Mouse (Mus musculus) liver, embryonic 14.5 days (tissue): ENCODE data around the gene Fignl1. TPM values are rescaled to one million over a fixed set of nuclear protein-coding genes. Genes with fewer than 3 reads are reported as not detected.

Source experiments
- ATAC-seq: fragments of 200-750 bp; cut with Nextera tagmentation; 2 replicates; pipeline ENCODE4 v1.8.0; 2017; ENCODE audit warnings: moderate number of reproducible peaks, mild to moderate bottlenecking, moderate library complexity; ENCODE audit not compliant: insufficient read depth
- DNase-seq, 3 experiments: peaks; one replicate each; pipeline ENCODE4 v3.0.0-alpha.2; 2012 to 2013; ENCODE audit warnings: low read depth in 3 of 3, low spot score in 3 of 3
- H3K27ac ChIP-seq: fragments of 300-500 bp; sonication (generic); 2 replicates; pipeline ENCODE4 v1.5.1; 2014; ENCODE audit warnings: moderate library complexity, mild to moderate bottlenecking, control low read depth, inconsistent platforms
- H3K27me3 ChIP-seq: fragments of 300-500 bp; sonication (generic); 2 replicates; pipeline ENCODE4 v1.6.1; 2014; ENCODE audit warnings: mild to moderate bottlenecking, low read length, moderate library complexity; ENCODE audit not compliant: control insufficient read depth, insufficient read depth
- H3K36me3 ChIP-seq: fragments of 300-500 bp; sonication (generic); replicated peaks from 2 replicates; pipeline ENCODE4 v1.6.1; 2014; ENCODE audit warnings: low read depth; ENCODE audit not compliant: control insufficient read depth, insufficient read depth
- H3K4me1 ChIP-seq, 2 experiments: fragments of 200-500 bp in 1 of 2; fragments of 300-500 bp in 1 of 2; sonication (generic) in 1 of 2; replicated peaks; 2 replicates each; pipeline ENCODE4 v1.6.1; 2012 to 2014; ENCODE audit warnings: antibody characterized with exemption in 1 of 2, inconsistent platforms in 1 of 2, low read length in 1 of 2; ENCODE audit not compliant: control insufficient read depth in 2 of 2, insufficient read depth in 2 of 2
- H3K4me2 ChIP-seq: fragments of 300-500 bp; sonication (generic); 2 replicates; pipeline ENCODE4 v1.6.1; 2014; ENCODE audit warnings: low read depth, mild to moderate bottlenecking, control low read depth, moderate library complexity
- H3K4me3 ChIP-seq, 2 experiments: fragments of 200-500 bp in 1 of 2; fragments of 300-500 bp in 1 of 2; sonication (generic) in 1 of 2; 2 replicates each; pipeline ENCODE4 v1.5.1; 2012 to 2014; ENCODE audit warnings: low read depth in 2 of 2, low read length in 2 of 2, mild to moderate bottlenecking in 2 of 2, control low read depth in 1 of 2, inconsistent platforms in 1 of 2, moderate library complexity in 1 of 2; ENCODE audit not compliant: insufficient read depth in 1 of 2
- H3K9ac ChIP-seq: fragments of 300-500 bp; sonication (generic); replicated peaks from 2 replicates; pipeline ENCODE4 v1.6.1; 2014; ENCODE audit warnings: mild to moderate bottlenecking, control low read depth, moderate library complexity
- H3K9me3 ChIP-seq: fragments of 300-500 bp; sonication (generic); 2 replicates; pipeline ENCODE4 v1.6.1; 2016; ENCODE audit warnings: low read length, mixed read lengths; ENCODE audit not compliant: control insufficient read depth
- CTCF ChIP-seq: IDR thresholded peaks from 2 replicates; pipeline ENCODE4 v1.5.1; 2016; ENCODE audit warnings: antibody characterized with exemption, low read depth, control low read depth
- EP300 ChIP-seq: IDR thresholded peaks from 2 replicates; pipeline ENCODE4 v1.6.1; 2016; ENCODE audit warnings: antibody characterized with exemption, low read depth
- WGBS: fragments of 180-500 bp; shearing (Covaris S2); extraction: QIAGEN DNeasy Blood & Tissue Kit; methylation state at CpG from one replicate; pipeline ENCODE4 v1.1.7; 2014; ENCODE audit not compliant: insufficient replicate concordance; 5-methylcytosine and 5-hydroxymethylcytosine counted together
- polyA plus RNA-seq, 2 experiments: library from polyadenylated mRNA; depleted of rRNA in 1 of 2; stranded (reverse) in 1 of 2; unstranded in 1 of 2; fragments of >200 nt; fragmentation: Nextera tagmentation in 1 of 2; extraction: Ambion mirVana in 1 of 2; gene quantifications; 2 replicates each; pipeline versions ENCODE4 v1.2.1 to v1.2.3; 2012 to 2014

Fignl1 gene
- polyA plus RNA-seq, 2 experiments = 32.2 to 102 TPM

- Histone ChIP-seq H3K27me3 (no peaks in the 10 kb centered on the region), H3K4me2 (no peak overlapping the region), H3K36me3 (peaks cover 33% of the 10 kb centered on the region), H3K4me1 (peaks cover 0 to 2% of the 10 kb centered on the region in 2 experiments; a peak in 2 of 4 replicates), H3K27ac (no peak overlapping the region), H3K9me3 (no peaks in the 10 kb centered on the region), H3K4me3 (no peak overlapping the region), H3K9ac (no peak overlapping the region)
- ATAC-seq (no peak), DNase-seq (no peak)
- 91% methylated on average over 20 of the region's 20 CpGs for WGBS
- TF ChIP-seq EP300 = no peak
- TF ChIP-seq CTCF = no peak
Measured at GRCm38 (mm10) chr11:11769281-11769680, 39.5 kb downstream of the Fignl1 start.

- WGBS = 84% methylated on average over 2 of the region's 2 CpGs
- Histone ChIP-seq H3K36me3 (peaks cover 33% of the 10 kb centered on the region), H3K4me2 (no peak overlapping the region)
Measured at GRCm38 (mm10) chr11:11768057-11768456, 40.7 kb downstream of the Fignl1 start.

DNA sequence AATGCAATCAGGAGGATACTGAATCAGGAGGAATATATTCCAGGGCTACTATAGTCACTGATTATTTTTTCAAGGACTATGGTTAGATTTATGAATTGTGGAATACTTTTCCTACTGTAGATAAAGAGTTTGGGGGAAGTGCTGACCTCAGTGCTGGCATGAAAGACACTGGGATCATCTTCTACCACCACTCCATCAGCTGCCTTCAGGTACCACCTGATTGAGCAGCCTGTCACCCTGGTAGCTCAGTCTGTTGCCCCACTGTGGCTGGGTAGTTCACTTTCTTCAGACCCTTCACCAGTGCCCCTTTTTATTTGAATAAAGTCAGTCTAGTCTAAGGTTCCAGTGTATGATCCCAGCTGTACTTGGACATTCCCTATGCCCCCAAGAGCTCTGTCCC, 42.0 kb downstream of the Fignl1 start:
- Histone ChIP-seq H3K4me3 (no peak overlapping the region), H3K9ac (no peak overlapping the region), H3K9me3 (no peaks in the 10 kb centered on the region), H3K36me3 (peaks cover 35% of the 10 kb centered on the region), H3K4me1 (peaks cover 0 to 2% of the 10 kb centered on the region in 2 experiments; a peak in 2 of 4 replicates), H3K27ac (no peak overlapping the region), H3K27me3 (no peaks in the 10 kb centered on the region), H3K4me2 (no peak overlapping the region)
- DNase-seq (no peak), ATAC-seq (no peak)
- TF ChIP-seq CTCF = no peak
- TF ChIP-seq EP300 = no peak

More at GRCm38 (mm10) chr11:11768057-11768456, 40.7 kb downstream of the Fignl1 start:
- TF ChIP-seq EP300 (no peak), CTCF (no peak)
- no peak overlapping the region for H3K4me3 ChIP-seq
- no peaks in the 10 kb centered on the region for H3K27me3 ChIP-seq
- no peak for DNase-seq
- no peak overlapping the region for H3K9ac ChIP-seq
- ATAC-seq = no peak
- H3K4me1 ChIP-seq = peaks cover 0 to 2% of the 10 kb centered on the region in 2 experiments; a peak in 2 of 4 replicates
- no peaks in the 10 kb centered on the region for H3K9me3 ChIP-seq
- H3K27ac ChIP-seq = no peak overlapping the region

DNA sequence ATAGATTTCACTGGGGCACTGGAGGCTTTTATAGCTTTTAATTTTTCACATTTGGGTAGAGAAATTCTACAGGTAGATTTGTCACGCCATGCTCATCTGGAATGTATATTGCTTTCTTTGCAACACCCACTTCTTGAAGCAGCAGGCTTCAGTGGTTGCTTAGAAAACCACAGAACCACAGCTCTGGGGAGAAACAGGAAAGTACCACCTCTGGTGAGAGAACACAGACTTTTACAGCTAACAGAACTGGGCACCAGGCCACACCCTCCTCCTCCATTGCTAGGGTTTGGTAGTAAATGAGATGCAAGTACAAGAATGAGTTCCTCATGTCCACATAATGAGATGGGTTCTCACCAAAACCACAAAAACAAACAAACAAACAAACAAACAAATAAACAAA, 42.7 kb downstream of the Fignl1 start:
- 55% methylated on average over 1 of the region's 1 CpGs for WGBS
- ATAC-seq (no peak), DNase-seq (no peak)
- H3K27ac ChIP-seq = no peak overlapping the region
- H3K4me2 ChIP-seq = no peak overlapping the region
- H3K9ac ChIP-seq = no peak overlapping the region
- no peaks in the 10 kb centered on the region for H3K27me3 ChIP-seq
- TF ChIP-seq EP300 = no peak
- TF ChIP-seq CTCF = no peak
- H3K4me1 ChIP-seq = peaks cover 0 to 2% of the 10 kb centered on the region in 2 experiments; a peak in 2 of 4 replicates
- peaks cover 37% of the 10 kb centered on the region for H3K36me3 ChIP-seq
- H3K4me3 ChIP-seq = no peak overlapping the region
- no peaks in the 10 kb centered on the region for H3K9me3 ChIP-seq

GRCm38 (mm10) chr11:11765414-11765813, 43.3 kb downstream of the Fignl1 start:
- WGBS = 60% methylated on average over 1 of the region's 1 CpGs
- ATAC-seq (no peak), DNase-seq (no peak)
- Histone ChIP-seq H3K4me3 (no peak overlapping the region), H3K9me3 (no peaks in the 10 kb centered on the region), H3K36me3 (peaks cover 39% of the 10 kb centered on the region), H3K27me3 (no peaks in the 10 kb centered on the region), H3K4me2 (no peak overlapping the region), H3K9ac (no peak overlapping the region), H3K4me1 (peaks cover 0 to 2% of the 10 kb centered on the region in 2 experiments; a peak in 2 of 4 replicates), H3K27ac (no peak overlapping the region)
- no peak for TF ChIP-seq CTCF
- no peak for TF ChIP-seq EP300
